Mouse (Mus musculus): Measurements from ENCODE around the gene Gm10436. TPM values are rescaled to one million over a fixed set of nuclear protein-coding genes. Genes with fewer than 3 reads are reported as not detected.
"Not testable (repeated sequence)": the region's sequence is repeated elsewhere in the genome, so short reads cannot be mapped to it uniquely, and the experiment has no call there.

The Gm10436 gene
- not detected for total RNA-seq (2021)
- long read RNA-seq, experiment 1 = 0 reads
- long read RNA-seq, experiment 2 = 0 reads

DNA sequence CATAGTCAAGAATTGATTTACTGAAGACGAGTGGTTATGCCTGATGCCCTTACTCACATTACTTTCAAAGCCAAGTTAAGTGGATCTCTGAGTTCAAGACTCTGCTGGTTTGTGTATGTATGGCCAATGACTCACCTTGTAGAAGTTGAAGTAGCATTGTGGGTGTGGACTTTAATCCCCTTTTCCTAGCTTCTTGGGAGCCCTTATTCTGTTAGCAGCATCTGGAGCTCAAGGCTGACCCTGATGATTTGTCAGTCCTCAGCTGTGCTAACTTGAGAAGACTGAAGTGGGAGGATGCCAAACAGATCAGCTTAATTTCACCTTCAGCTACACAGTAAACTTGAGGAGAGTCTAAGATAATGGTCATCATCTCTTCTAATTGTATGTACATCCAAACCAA is at the start of gene Gm10436:
Gene Gm10436, minus strand, starts transcription at position 101 of the 400 bp plus-strand sequence.
- intact Hi-C loops (cut with DNase I) = not testable (repeated sequence)

GRCm38 (mm10) chr12:88219445-88219844 is 37.5 kb upstream of the Gm10436 start:
- DNase-seq (ENCODE audit: low spot score in 2 of 2) = no peak
- intact Hi-C loops (cut with DNase I) = no loop called here

More for the DNA sequence above, at the start of gene Gm10436:
- DNase-seq (ENCODE audit: low spot score in 2 of 2) = not testable (repeated sequence)

DNA sequence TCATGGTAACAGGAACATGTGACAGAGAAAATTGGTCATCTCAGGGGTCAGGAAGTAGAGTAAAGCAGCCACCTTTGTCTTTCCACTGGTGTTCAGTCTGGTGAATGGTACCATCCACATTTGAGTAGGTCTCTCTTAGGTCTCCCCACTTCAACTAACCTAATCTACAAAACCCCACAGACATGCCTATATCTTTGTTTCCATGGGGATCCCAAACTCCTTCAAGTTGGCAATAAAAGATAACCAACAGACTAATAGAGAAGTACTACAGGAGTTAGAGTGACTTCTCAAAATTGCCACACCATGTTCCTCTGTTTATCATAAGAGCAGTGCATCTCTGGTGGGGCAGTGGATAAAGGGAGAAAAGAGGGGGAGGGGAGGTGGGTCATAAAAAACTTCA is 36.2 kb upstream of the Gm10436 start:
- intact Hi-C loops (cut with DNase I); DNase-seq (ENCODE audit: low spot score in 2 of 2): not testable (repeated sequence)

GRCm38 (mm10) chr12:88214641-88215040 is 32.7 kb upstream of the Gm10436 start:
- intact Hi-C loops (cut with DNase I) = no loop called here
- DNase-seq (ENCODE audit: low spot score in 2 of 2) = no peak

DNA sequence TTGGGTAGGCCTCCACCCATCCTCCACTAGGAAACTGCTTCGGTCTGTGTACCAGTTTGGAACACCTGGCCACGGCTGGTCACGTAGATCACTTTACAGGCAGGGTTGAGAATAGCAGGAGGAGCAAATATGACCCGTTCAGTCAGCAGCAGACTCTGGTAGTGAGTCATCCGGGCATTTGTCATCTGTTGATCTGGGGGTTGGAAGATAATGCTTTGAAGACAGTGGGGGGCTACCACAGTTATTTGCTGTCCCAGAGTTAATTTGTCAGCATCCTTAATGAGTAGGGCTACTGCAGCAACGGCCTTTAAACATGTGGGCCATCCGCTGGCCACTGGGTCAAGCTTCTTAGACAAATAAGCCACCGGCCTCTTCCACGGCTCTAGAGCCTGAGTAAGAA is 29.6 kb upstream of the Gm10436 start:
- DNase-seq (ENCODE audit: low spot score in 2 of 2); intact Hi-C loops (cut with DNase I): not testable (repeated sequence)

DNA sequence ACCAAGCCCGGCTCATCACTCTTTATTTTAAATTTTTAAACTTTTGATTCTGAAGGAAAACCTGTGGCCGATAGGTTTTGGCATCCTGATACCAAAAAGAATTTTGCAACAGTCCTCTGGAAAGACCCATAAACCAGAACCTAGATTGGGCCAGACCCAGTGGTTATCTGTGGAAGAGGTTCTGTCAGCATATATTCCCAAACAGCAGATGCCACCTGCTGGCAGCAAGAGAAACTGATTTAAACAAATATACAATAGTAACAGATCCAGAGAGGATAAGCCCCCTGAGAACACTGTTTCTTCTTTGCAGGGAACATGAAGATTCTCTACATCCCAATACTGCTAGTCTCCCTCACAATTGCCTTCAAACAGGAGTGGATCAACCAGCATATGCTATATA is 20.9 kb upstream of the Gm10436 start:
- no peak for DNase-seq (ENCODE audit: low spot score in 2 of 2)
- intact Hi-C loops (cut with DNase I) = no loop called here

Other genes with a start within 250 kb of the Gm10436 start
- gene Gm2042, start 228.0 kb downstream of the Gm10436 start, total RNA-seq (2021) = not detected
- gene Gm2075, start 170.3 kb downstream of the Gm10436 start, total RNA-seq (2021) = not detected
- gene Gm6803, start 163.3 kb downstream of the Gm10436 start, total RNA-seq (2021) = not detected
- gene Gm2056, start 155.1 kb downstream of the Gm10436 start, total RNA-seq (2021) = not detected
- gene Gm16368, start 98.4 kb downstream of the Gm10436 start, total RNA-seq (2021) = not detected
- not detected for gene Gm8332, start 68.0 kb upstream of the Gm10436 start, total RNA-seq (2021)
- not detected for gene Gm5662, start 92.4 kb upstream of the Gm10436 start, total RNA-seq (2021)
- not detected for gene Gm5039, start 141.9 kb upstream of the Gm10436 start, total RNA-seq (2021)
- 10 to 100 TPM; 33.4 to 34.1 TPM for gene Adck1, start 178.4 kb upstream of the Gm10436 start, total RNA-seq (2021)

Measured in left cerebral cortex, postnatal 14 days (tissue).